Mouse (Mus musculus) spleen, postnatal 36 days (tissue): Measurements from ENCODE around the gene Pla2r1.

Experiments used
- DNase-seq, 2 experiments: peaks; one replicate each; pipeline ENCODE4 v3.0.0; 2022; ENCODE audit warnings: low spot score in 2 of 2, mixed read lengths in 1 of 2

Pla2r1 gene

GRCm38 (mm10) chr2:60552902-60553682 is at the start of gene Pla2r1:
Pla2r1 (minus strand) TSS chr2:60553308.
- DNase-seq: no peak

- no peak for DNase-seq
Measured at GRCm38 (mm10) chr2:60601326-60601725, 48.2 kb upstream of the Pla2r1 start.

- DNase-seq: no peak
Measured at GRCm38 (mm10) chr2:60600863-60601262, 47.8 kb upstream of the Pla2r1 start.

GRCm38 (mm10) chr2:60583416-60583815 is 30.3 kb upstream of the Pla2r1 start:
- DNase-seq: no peak

GRCm38 (mm10) chr2:60554561-60554960 is 1.5 kb upstream of the Pla2r1 start:
- no peak for DNase-seq

- DNase-seq: no peak
Measured at GRCm38 (mm10) chr2:60552177-60552901, 769 bp downstream of the Pla2r1 start.

- no peak for DNase-seq
Measured at GRCm38 (mm10) chr2:60551673-60552072, 1.4 kb downstream of the Pla2r1 start.

GRCm38 (mm10) chr2:60550521-60550920 is 2.6 kb downstream of the Pla2r1 start:
- no peak for DNase-seq

GRCm38 (mm10) chr2:60549851-60550250 is 3.3 kb downstream of the Pla2r1 start:
- DNase-seq: no peak

- no peak for DNase-seq
Measured at GRCm38 (mm10) chr2:60546082-60546481, 7.0 kb downstream of the Pla2r1 start.

GRCm38 (mm10) chr2:60544006-60544405 is 9.1 kb downstream of the Pla2r1 start:
- no peak for DNase-seq

GRCm38 (mm10) chr2:60541745-60542144 is 11.4 kb downstream of the Pla2r1 start:
- no peak for DNase-seq

- no peak for DNase-seq
Measured at GRCm38 (mm10) chr2:60540346-60540745, 12.8 kb downstream of the Pla2r1 start.

- DNase-seq: no peak
Measured at GRCm38 (mm10) chr2:60538710-60539109, 14.4 kb downstream of the Pla2r1 start.

GRCm38 (mm10) chr2:60538274-60538673 is 14.8 kb downstream of the Pla2r1 start:
- DNase-seq: no peak

GRCm38 (mm10) chr2:60534755-60535154 is 18.4 kb downstream of the Pla2r1 start:
- no peak for DNase-seq

GRCm38 (mm10) chr2:60533026-60533425 is 20.1 kb downstream of the Pla2r1 start:
- no peak for DNase-seq

- no peak for DNase-seq
Measured at GRCm38 (mm10) chr2:60532495-60532894, 20.6 kb downstream of the Pla2r1 start.

GRCm38 (mm10) chr2:60515817-60516216 is 37.3 kb downstream of the Pla2r1 start:
- no peak for DNase-seq

GRCm38 (mm10) chr2:60514863-60515262 is 38.2 kb downstream of the Pla2r1 start:
- no peak for DNase-seq

- DNase-seq: no peak
Measured at GRCm38 (mm10) chr2:60510718-60511117, 42.4 kb downstream of the Pla2r1 start.

- no peak for DNase-seq
Measured at GRCm38 (mm10) chr2:60505145-60505544, 48.0 kb downstream of the Pla2r1 start.

- DNase-seq: no peak
Measured at GRCm38 (mm10) chr2:60504718-60505117, 48.4 kb downstream of the Pla2r1 start.
